Comparison of ENCODE assay signal across 27 mouse cellular contexts in the genomic region with DNA sequence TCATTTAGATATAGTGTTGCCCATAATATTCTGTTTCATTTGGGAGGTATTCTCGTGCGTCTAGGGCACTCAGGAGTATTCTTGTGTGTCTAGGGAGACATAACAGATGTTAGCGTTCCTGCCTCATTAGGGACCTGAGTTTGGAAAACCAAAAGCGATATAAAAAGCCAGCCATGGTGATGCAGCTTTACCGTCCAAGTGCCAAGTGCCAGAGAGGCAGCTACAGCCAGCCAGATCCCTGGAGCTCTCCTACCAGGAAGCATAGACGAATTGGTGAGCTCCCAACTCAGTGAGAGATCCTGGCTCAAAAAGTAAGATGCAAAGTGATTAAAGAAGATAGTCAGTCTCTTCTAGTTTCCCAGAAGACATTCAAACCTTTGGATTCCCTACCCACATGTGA.
DNase-seq lines count a peak whose midpoint lies in the region; ATAC-seq and TF ChIP-seq lines count a peak whose summit lies in the region.
"Had no signal": no experiment of that assay in that cellular context is flagged by ENCODE, and none has a peak within 500 bp of the region (broad histone marks: within the 10 kb centered on the region; RNA-seq: fewer than 3 reads in every experiment).

No protein-coding gene starts in this region.

- DNase-seq in forebrain, embryonic 14.5 days (ENCODE audit: low spot score): peak; percentile 17
- DNase-seq in forebrain, embryonic 10.5 days (ENCODE audit: extremely low spot score, low spot score): no peak
- DNase-seq in 3T3-L1 (ENCODE audit: low read depth, low spot score) (peak; percentile 44), NIH3T3 (ENCODE audit: low read depth) (peak; percentile 72)
- DNase-seq in brain, embryonic 14.5 days (ENCODE audit: low read depth): peak; percentile 23
- no peak for DNase-seq in thymus, postnatal 36 days
- no peak for DNase-seq in embryonic facial prominence, embryonic 10.5 days (ENCODE audit: low spot score)
- DNase-seq in gastrocnemius, postnatal 14 days: no peak
- DNase-seq: adrenal gland, adult 2 months; adrenal gland, postnatal 36 days; cerebellum, adult 11-12 months; cerebellum, adult 8-10 months; cerebellum, postnatal 25 days; gastrocnemius, postnatal 36 days; heart, postnatal 10 days; heart, postnatal 36 days; kidney, adult 11 months; kidney, adult 8-10 months had no signal

- no peak overlapping the region for H3K9ac ChIP-seq in forebrain, embryonic 14.5 days (ENCODE audit: low read length)
- H3K9ac ChIP-seq: embryonic facial prominence, embryonic 13.5 days; forebrain, embryonic 13.5 days; heart, embryonic 12.5 days; heart, embryonic 15.5 days; hindbrain, embryonic 13.5 days; intestine, embryonic 15.5 days had no signal

- H3K36me3 ChIP-seq in forebrain, embryonic 14.5 days (ENCODE audit: control insufficient read depth, insufficient read depth, low read length): no peaks in the 10 kb centered on the region
- H3K36me3 ChIP-seq in forebrain, embryonic 10.5 days (replicated peaks): no peaks in the 10 kb centered on the region
- no peaks in the 10 kb centered on the region for H3K36me3 ChIP-seq in embryonic facial prominence, embryonic 10.5 days (replicated peaks)
- H3K36me3 ChIP-seq: embryonic facial prominence, embryonic 13.5 days; heart, embryonic 12.5 days; heart, embryonic 15.5 days; hindbrain, embryonic 10.5 days; hindbrain, embryonic 13.5 days; intestine, embryonic 15.5 days had no signal

- no peak overlapping the region for H3K27ac ChIP-seq in forebrain, embryonic 14.5 days (ENCODE audit: low read depth, low read length)
- no peak overlapping the region for H3K27ac ChIP-seq in forebrain, embryonic 10.5 days
- no peak overlapping the region for H3K27ac ChIP-seq in embryonic facial prominence, embryonic 10.5 days (replicated peaks)
- H3K27ac ChIP-seq: embryonic facial prominence, embryonic 13.5 days; forebrain, embryonic 13.5 days; heart, embryonic 15.5 days; hindbrain, embryonic 10.5 days; hindbrain, embryonic 13.5 days; intestine, embryonic 15.5 days had no signal

- no peak overlapping the region for H3K4me3 ChIP-seq in forebrain, embryonic 14.5 days (ENCODE audit: low read depth, low read length)
- no peak overlapping the region for H3K4me3 ChIP-seq in forebrain, embryonic 10.5 days
- H3K4me3 ChIP-seq in embryonic facial prominence, embryonic 10.5 days: no peak overlapping the region
- H3K4me3 ChIP-seq: embryonic facial prominence, embryonic 13.5 days; forebrain, embryonic 13.5 days; heart, embryonic 12.5 days; heart, embryonic 15.5 days; hindbrain, embryonic 10.5 days; hindbrain, embryonic 13.5 days; intestine, embryonic 15.5 days had no signal

- no peaks in the 10 kb centered on the region for H3K4me1 ChIP-seq in forebrain, embryonic 14.5 days (ENCODE audit: control insufficient read depth, insufficient read depth, low read length)
- 0 out of 2 replicates have a peak, but pooled peaks cover 3% of the 10 kb centered on the region for H3K4me1 ChIP-seq in forebrain, embryonic 10.5 days
- H3K4me1 ChIP-seq in embryonic facial prominence, embryonic 10.5 days: 0 out of 2 replicates have a peak, but pooled peaks cover 6% of the 10 kb centered on the region
- H3K4me1 ChIP-seq: embryonic facial prominence, embryonic 13.5 days; forebrain, embryonic 13.5 days; heart, embryonic 12.5 days; heart, embryonic 15.5 days; hindbrain, embryonic 13.5 days; intestine, embryonic 15.5 days had no signal

- TF ChIP-seq POLR2A in brain, embryonic 14.5 days (IDR thresholded peaks at IDR 0.05; ENCODE audit: borderline replicate concordance, extremely low read depth, insufficient read depth, insufficient read length, poor library complexity, severe bottlenecking): no peak

- no peaks in the 10 kb centered on the region for H3K9me3 ChIP-seq in forebrain, embryonic 14.5 days (replicated peaks; ENCODE audit: control insufficient read depth, low read length)
- no peaks in the 10 kb centered on the region for H3K9me3 ChIP-seq in forebrain, embryonic 10.5 days
- no peaks in the 10 kb centered on the region for H3K9me3 ChIP-seq in embryonic facial prominence, embryonic 10.5 days
- H3K9me3 ChIP-seq: embryonic facial prominence, embryonic 13.5 days; forebrain, embryonic 13.5 days; heart, embryonic 12.5 days; heart, embryonic 15.5 days; hindbrain, embryonic 10.5 days; hindbrain, embryonic 13.5 days; intestine, embryonic 15.5 days had no signal

- 78% methylated on average over 6 of the region's 6 CpGs for WGBS in forebrain, embryonic 14.5 days
- WGBS in forebrain, embryonic 10.5 days: 87% methylated on average over 6 of the region's 6 CpGs
- 83% methylated on average over 6 of the region's 6 CpGs for WGBS in embryonic facial prominence, embryonic 10.5 days

- intact Hi-C loops in gastrocnemius, postnatal 14 days (cut with DNase I; ENCODE audit: low total_unique reads): no loop called here

- H3K27me3 ChIP-seq in forebrain, embryonic 14.5 days (replicated peaks; ENCODE audit: control insufficient read depth, insufficient read depth, low read length): no peaks in the 10 kb centered on the region
- H3K27me3 ChIP-seq in forebrain, embryonic 10.5 days (ENCODE audit: poor library complexity, severe bottlenecking): no peaks in the 10 kb centered on the region
- H3K27me3 ChIP-seq in embryonic facial prominence, embryonic 10.5 days (replicated peaks; ENCODE audit: low read depth, poor library complexity, severe bottlenecking): no peaks in the 10 kb centered on the region
- H3K27me3 ChIP-seq: embryonic facial prominence, embryonic 13.5 days; forebrain, embryonic 13.5 days; heart, embryonic 12.5 days; heart, embryonic 15.5 days; hindbrain, embryonic 13.5 days; intestine, embryonic 15.5 days had no signal

- TF ChIP-seq CTCF in brain, embryonic 14.5 days (IDR thresholded peaks at IDR 0.05; ENCODE audit: borderline replicate concordance, extremely low read depth, insufficient read depth, insufficient read length): no peak

- H3K4me2 ChIP-seq in forebrain, embryonic 14.5 days (ENCODE audit: low read length): no peak overlapping the region
- H3K4me2 ChIP-seq: embryonic facial prominence, embryonic 13.5 days; forebrain, embryonic 13.5 days; heart, embryonic 12.5 days; heart, embryonic 15.5 days; hindbrain, embryonic 13.5 days; intestine, embryonic 15.5 days had no signal

- no peak for ATAC-seq in forebrain, embryonic 14.5 days
- ATAC-seq: forebrain, embryonic 13.5 days; hindbrain, embryonic 16.5 days; intestine, embryonic 15.5 days; Patski had no signal

Comparison
In these comparisons a context has a peak if more than half of its experiments do, and no peak if none do; other contexts are left out.
1. DNase-seq: peak in forebrain, embryonic 14.5 days (single experiment), 3T3-L1 (single experiment), NIH3T3 (single experiment) and brain, embryonic 14.5 days (single experiment); none in forebrain, embryonic 10.5 days (single experiment), thymus, postnatal 36 days (0 of 2), embryonic facial prominence, embryonic 10.5 days (single experiment) and gastrocnemius, postnatal 14 days (single experiment).